Mouse (Mus musculus) c-Kit-negative CD71-positive TER-119-positive erythroid progenitor cells, embryonic 14.5 days (primary cell): ENCODE measurements around the gene Smu1.

Source experiments
- DNase-seq: peaks from one replicate; pipeline ENCODE4 v3.0.0-alpha.2; 2013; ENCODE audit warnings: low read depth, low spot score

Smu1 gene

GRCm38 (mm10) chr4:40757157-40757779 is 455 bp downstream of the Smu1 start:
- DNase-seq, result peak; percentile 32

- DNase-seq, result no peak
These were observed 22.4 kb downstream of the Smu1 start for GRCm38 (mm10) chr4:40735351-40735750.

DNA sequence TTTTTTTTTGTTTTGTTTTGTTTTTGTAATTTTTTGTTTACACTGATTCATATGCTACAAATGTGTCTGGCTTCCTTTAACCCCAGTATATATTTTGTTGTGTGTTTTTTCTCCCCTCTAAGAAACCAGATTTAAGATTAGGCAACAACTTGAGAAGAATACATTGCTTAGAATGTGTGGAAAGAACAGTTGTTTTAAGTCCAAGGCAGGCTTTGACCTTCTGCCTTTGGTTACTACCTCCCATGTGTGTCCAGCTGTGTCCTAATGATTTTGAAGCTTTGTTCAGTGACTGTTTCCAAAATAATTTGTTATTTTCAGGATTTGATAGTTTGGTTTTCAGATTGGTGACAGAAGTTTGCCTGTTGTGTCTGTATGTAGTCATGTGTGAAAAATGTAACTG is 26.5 kb downstream of the Smu1 start:
- no peak for DNase-seq

DNA sequence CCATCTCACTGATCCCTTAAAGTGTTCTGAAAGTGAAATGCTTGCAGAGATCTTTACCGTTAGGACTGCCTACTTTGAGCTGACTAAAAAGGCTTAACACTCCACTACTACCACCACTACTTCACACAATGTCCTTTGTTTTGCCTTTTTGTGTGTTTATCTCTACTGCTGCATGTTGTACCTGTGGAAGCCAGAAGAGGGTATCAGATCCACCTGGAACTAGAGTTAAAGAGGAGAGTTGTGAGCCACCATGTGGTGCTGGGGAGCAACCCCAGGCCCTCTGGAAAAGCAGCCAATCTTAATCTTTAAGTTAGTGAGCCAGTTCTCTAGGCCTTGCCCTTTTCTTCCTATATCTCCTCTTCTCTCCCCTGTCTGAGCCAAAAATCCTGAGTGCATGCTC is 30.5 kb downstream of the Smu1 start:
- no peak for DNase-seq

DNA sequence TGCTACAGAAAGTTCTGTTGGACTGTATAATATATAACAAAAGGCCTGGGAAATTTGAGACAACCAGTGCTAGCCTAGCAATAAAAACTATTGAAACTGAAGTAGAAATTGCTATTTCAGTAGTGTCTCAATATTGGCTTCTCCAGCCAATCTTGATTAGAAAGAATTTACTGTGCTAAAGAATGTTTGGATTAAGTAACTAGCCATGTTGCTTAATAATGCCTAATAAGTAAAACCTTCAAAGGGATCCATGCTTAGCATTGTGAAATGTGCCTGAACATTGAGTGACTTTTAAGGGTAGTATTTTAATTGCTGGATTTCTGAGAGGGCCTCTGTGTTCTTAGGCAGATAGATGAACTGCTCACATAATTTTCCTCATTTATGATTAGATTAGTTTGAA is 32.2 kb downstream of the Smu1 start:
- no peak for DNase-seq

- no peak for DNase-seq
These were observed 32.6 kb downstream of the Smu1 start for GRCm38 (mm10) chr4:40725141-40725540.

DNA sequence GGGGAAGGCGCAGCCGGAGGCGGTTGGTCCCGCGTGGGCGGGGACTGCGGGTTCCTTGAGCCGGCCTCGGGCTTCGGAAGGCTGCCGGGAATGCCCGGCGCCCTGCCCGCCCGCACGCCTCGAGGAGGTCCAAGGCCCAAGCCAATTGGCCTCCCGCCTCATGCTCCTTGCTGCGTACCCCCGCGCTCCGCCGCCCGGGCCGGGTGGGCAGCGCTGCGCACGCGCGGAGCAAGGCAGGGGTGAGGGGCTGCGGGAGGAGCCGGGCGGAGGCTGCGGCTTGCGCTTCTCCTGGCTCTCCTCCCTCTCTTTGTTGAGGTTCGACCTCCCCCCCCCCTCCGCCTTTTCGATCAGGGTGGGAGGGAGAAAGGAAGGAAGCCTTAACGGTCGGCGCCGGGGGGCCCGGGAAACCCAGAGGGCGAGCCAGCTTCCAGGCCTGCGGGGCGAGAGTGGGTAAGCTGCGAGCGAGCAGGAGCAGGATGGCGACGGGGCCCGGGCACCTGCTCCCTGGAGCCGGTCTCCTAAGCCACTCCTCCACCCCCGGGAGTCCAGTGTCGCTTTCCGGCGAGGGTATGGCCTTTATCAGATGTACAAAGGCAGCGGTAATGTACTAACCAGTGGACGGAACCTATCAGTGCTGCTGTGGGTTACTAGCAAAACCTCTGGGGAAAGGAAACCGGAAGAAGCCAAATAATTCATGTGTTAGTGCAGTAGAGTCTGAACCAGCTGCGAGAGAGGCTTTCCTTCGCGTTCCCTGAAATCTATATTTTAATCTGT is 34.8 kb downstream of the Smu1 start:
- DNase-seq, result peak; percentile 61

DNA sequence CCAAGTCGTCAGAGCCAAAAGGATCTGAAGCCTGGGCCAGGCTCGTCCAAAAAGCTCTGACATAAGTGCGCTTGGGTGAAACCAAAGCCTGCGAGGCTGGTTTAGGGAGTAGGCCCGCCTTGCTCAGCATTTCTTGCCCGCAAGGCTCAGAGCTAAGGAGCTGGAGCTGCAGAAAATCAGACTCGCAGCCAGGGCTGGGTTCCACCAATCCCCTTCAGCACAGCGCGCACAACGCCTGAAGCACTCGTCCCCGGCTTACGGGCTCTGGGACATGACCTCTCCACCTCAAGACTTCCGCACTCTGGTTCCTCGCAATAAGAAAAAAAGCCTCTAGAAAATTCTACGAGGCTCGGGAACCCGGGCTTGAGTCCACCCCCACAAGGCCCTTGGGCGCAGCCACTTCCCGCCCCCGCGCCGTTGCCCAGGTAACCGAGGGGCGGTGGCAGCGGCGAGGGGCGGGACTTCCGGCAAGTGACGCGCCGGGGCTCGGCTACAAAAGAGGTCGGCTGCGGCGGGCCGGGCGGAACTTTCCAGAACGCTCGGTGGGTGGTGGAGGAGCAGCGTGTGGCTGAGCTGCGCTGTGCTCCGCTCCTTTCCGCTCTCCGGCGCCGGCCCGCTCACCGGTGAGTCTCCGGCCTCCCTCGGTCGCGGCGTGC is 35.6 kb downstream of the Smu1 start, which contains the start of gene Dnaja1:
TSS of gene Dnaja1 (plus strand) at position 140 of the 656 bp plus-strand sequence.
- DNase-seq, result peak; percentile 92

DNA sequence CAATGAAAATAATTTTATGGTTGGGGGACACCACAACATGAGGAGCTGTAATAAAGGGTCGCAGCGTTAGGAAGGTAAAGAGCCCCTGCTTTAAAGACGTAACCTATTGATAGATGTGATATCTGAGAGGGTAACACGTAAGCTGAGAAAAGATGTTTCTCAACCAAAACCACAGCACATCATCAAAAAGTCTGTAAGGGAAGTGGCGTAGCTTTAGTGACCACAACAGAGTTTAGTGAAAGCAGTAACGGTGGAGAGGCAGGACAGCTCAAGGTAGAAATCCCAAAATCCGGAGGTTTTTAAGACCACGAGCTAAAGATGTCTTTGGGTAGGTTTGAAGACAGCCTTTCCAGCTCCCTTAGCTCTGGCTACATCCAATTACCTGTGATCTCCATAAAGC is 36.8 kb downstream of the Smu1 start:
- no peak for DNase-seq

DNA sequence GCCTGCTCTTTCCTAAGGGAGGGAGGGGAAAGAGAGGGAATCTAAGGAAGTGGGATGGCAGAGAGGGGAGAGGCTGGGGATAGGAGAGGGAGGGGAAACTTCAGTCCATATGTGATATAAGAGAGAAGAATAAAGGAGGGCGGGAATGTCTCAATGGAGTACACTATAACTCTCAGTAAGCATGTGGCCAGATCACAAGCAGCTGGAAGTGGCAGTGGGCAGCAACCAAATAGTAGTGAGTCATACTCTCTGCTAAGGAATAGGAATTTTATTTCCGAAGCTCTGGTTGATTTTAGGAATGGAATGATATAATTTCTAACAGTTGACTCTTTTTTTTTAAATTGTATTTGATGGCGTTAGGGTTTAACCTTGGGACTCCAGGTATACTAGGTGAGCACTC is 40.6 kb downstream of the Smu1 start:
- DNase-seq, result no peak

DNA sequence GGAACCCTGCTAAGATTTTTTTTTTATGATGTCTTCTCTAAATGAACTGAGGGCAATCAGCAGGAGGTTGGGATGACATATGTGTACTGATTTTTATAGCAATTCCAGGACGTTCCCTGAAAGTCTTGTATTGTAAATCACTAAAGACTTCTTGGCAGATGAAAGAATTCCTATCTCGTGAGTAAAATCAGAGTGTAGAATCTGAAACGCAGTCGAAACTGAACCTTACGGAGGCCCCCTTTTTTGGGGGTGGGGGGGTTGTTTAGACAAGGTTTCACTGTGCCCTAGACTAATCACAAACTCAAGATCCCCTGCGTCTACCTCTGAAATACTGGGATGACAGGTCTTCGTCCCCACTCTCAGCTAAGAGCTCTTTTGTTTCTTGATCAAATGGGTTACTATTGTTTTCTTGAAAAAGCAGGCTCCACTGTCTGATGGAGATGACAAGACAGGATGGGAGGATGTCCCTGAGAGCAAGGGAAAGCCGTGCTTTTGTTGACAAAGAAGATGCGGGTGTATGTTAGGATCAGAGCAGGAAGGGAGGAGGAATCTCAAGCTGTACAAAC is 53.9 kb downstream of the Smu1 start:
- DNase-seq, result no peak

GRCm38 (mm10) chr4:40702797-40703709 is 54.7 kb downstream of the Smu1 start, which contains the start of gene Aptx:
TSS of gene Aptx (minus strand) at chr4:40703194.
- peak; percentile 85 for DNase-seq

DNA sequence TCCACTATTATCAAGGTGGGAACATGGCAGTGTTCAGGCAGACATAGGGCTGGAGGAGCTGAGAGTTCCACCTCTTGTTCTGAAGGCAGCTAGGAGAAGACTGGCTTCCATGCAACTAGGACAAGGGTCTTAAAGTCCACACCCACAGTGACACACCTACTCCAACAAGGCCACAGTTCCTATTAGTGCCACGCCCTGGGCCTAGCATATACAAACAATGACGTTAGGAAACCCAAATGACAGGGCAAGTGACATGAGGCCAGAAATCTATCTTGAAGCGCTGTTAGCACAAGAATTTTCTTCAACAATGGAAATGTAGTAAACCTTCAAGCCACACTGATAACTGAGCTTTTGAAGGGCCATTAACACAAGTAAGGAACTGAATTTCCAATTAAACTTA is 55.9 kb downstream of the Smu1 start:
- DNase-seq, result no peak

GRCm38 (mm10) chr4:40700216-40700615 is 57.5 kb downstream of the Smu1 start:
- no peak for DNase-seq

- no peak for DNase-seq
These were observed 60.7 kb downstream of the Smu1 start for GRCm38 (mm10) chr4:40697059-40697458.

DNA sequence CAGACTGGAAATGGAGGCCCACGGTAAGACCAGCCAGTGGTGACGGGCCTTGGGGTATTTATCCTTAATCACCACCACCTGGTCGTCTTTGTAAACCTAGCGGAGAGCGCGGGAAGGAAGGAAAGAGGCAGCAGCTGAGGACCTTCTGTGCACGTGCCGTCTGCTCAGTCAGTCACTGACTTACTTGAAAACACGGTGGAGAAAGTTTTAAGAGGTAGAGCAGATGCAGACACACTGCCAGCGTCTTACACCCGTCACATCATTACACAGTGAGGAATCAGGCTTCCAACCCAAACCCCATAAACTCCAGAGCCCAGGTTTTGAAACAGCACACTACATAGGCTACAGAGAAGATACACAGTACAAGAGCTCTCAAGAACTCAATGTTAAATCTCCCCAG is 66.6 kb downstream of the Smu1 start:
- DNase-seq, result no peak
